Comparison of ENCODE assay signal across 8 mouse cellular contexts in the genomic region with DNA sequence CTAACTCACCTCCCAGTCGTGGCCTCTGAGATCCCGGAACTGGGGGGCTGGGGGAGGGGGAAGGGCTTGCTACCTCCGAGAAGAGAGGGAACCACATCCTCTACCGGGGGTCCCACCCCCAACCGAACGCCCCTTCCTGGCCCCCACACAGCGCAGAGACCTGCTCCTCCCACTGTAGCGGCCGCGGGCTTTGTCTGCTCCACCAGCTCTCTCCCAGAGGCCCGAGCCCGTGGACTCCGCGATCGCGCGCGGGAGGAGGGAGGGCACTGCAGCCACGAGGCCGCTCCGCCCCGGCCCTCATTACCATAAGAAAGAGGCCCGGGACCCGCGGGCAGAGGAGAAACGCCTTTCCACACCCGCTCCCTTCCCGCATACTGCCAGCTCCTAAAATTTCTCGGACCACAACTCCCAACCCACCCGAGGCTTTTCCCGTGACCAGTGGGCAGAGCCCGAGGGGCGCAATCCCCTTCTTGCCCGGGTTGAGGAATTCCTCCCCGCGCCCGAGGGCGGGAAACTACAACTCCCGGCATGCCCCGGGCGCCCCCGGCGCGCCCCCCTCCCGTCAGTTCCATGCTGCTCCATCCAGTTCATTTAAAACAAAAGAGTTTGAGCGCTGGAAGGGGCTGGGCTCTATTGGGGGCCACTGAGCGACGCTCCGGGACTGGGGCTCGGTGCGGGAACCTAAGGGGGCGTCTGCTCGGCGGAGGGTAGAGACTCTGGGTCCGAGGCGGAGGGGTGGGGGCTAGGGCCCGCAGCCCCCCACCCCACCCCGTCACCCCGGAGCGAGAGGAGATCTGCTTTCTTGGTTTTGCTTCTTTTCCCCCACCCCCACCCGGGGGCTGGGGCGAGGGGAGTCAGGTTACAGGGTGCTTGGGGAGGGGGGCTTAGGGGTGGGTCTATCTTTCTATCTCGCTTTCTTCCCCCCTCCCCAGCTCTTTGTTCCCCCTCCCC. TPM values are rescaled to one million over a fixed set of nuclear protein-coding genes. Genes with fewer than 3 reads are reported as not detected.
DNase-seq lines count a peak whose midpoint lies in the region; ATAC-seq and TF ChIP-seq lines count a peak whose summit lies in the region.

No protein-coding gene starts in this region.

- no peak for TF ChIP-seq CTCF in brain, embryonic 14.5 days (IDR thresholded peaks at IDR 0.05; ENCODE audit: borderline replicate concordance, extremely low read depth, insufficient read depth, insufficient read length)
- no peak for TF ChIP-seq CTCF in liver, embryonic 14.5 days (IDR thresholded peaks at IDR 0.05; ENCODE audit: low read depth)
- TF ChIP-seq CTCF in stomach, postnatal 0 days (IDR thresholded peaks at IDR 0.05; ENCODE audit: low read depth), result no peak

- H3K4me2 ChIP-seq in heart, embryonic 14.5 days (ENCODE audit: low read length), result peak overlapping the region; percentile 68
- H3K4me2 ChIP-seq in liver, embryonic 14.5 days (ENCODE audit: low read depth), result peak overlapping the region; percentile 99
- H3K4me2 ChIP-seq in neural tube, embryonic 11.5 days (ENCODE audit: low read depth), result peak overlapping the region; percentile 66
- H3K4me2 ChIP-seq in stomach, postnatal 0 days (replicated peaks; ENCODE audit: low read depth), result peak overlapping the region; percentile 92

- peak; percentile 85 for DNase-seq in CD4-positive helper T cell, adult 2 months (ENCODE audit: low read depth, low spot score)
- peak; percentile 97 for DNase-seq in brain, embryonic 14.5 days (ENCODE audit: low read depth)
- DNase-seq in kidney, postnatal 14 days, result peak; percentile 92
- DNase-seq in liver, embryonic 14.5 days (ENCODE audit: low read depth in 3 of 3, low spot score in 3 of 3), result peak in 2 of 3 experiments; percentile 50 to 56
- DNase-seq in neural tube, embryonic 11.5 days (ENCODE audit: low spot score), result peak; percentile 95
- DNase-seq in stomach, postnatal 0 days (ENCODE audit: low spot score), result peak; percentile 91

- no peaks in the 10 kb centered on the region for H3K9me3 ChIP-seq in heart, embryonic 14.5 days (ENCODE audit: control insufficient read depth, low read length)
- H3K9me3 ChIP-seq in liver, embryonic 14.5 days (ENCODE audit: control insufficient read depth, low read length), result no peaks in the 10 kb centered on the region
- H3K9me3 ChIP-seq in neural tube, embryonic 11.5 days (ENCODE audit: control insufficient read depth, low read length), result no peaks in the 10 kb centered on the region
- no peaks in the 10 kb centered on the region for H3K9me3 ChIP-seq in stomach, postnatal 0 days (ENCODE audit: control insufficient read depth, low read length)

- peak overlapping the region; percentile 87 to 92 for H3K27ac ChIP-seq in heart, embryonic 14.5 days (replicated peaks in 1 of 2; ENCODE audit: control insufficient read depth in 1 of 2, insufficient read depth in 1 of 2, low read depth in 2 of 2, low read length in 2 of 2)
- H3K27ac ChIP-seq in liver, embryonic 14.5 days, result no peak overlapping the region
- peak overlapping the region; percentile 93 for H3K27ac ChIP-seq in neural tube, embryonic 11.5 days (ENCODE audit: low read depth, low read length)
- peak overlapping the region; percentile 88 for H3K27ac ChIP-seq in stomach, postnatal 0 days (replicated peaks)

- H3K4me3 ChIP-seq in heart, embryonic 14.5 days (ENCODE audit: control insufficient read depth in 1 of 2, insufficient read depth in 1 of 2, low read depth in 1 of 2, low read length in 2 of 2), result peak overlapping the region; percentile 90 to 93
- H3K4me3 ChIP-seq in liver, embryonic 14.5 days (ENCODE audit: insufficient read depth in 1 of 2, low read depth in 2 of 2, low read length in 2 of 2), result peak overlapping the region; percentile 77 to 92
- peak overlapping the region; percentile 80 for H3K4me3 ChIP-seq in neural tube, embryonic 11.5 days (ENCODE audit: low read depth, low read length)
- peak overlapping the region; percentile 77 for H3K4me3 ChIP-seq in stomach, postnatal 0 days (ENCODE audit: low read depth, low read length)

- H3K36me3 ChIP-seq in heart, embryonic 14.5 days (ENCODE audit: control insufficient read depth, insufficient read depth, low read length), result peaks cover 16% of the 10 kb centered on the region
- no peaks in the 10 kb centered on the region for H3K36me3 ChIP-seq in liver, embryonic 14.5 days (replicated peaks; ENCODE audit: control insufficient read depth, insufficient read depth, low read depth)
- H3K36me3 ChIP-seq in neural tube, embryonic 11.5 days (ENCODE audit: control insufficient read depth, insufficient read depth, low read length), result peaks cover 4% of the 10 kb centered on the region
- H3K36me3 ChIP-seq in stomach, postnatal 0 days (ENCODE audit: control insufficient read depth, insufficient read depth, low read length), result no peaks in the 10 kb centered on the region

- no peak for TF ChIP-seq EP300 in liver, embryonic 14.5 days (IDR thresholded peaks at IDR 0.05; ENCODE audit: low read depth)
- TF ChIP-seq EP300 in stomach, postnatal 0 days (optimal IDR thresholded peaks at IDR 0.05), result peak; percentile 4

- H3K4me1 ChIP-seq in heart, embryonic 14.5 days (ENCODE audit: control insufficient read depth in 2 of 2, insufficient read depth in 2 of 2, low read length in 2 of 2), result peaks cover 49 to 63% of the 10 kb centered on the region in 2 experiments
- H3K4me1 ChIP-seq in liver, embryonic 14.5 days (replicated peaks; ENCODE audit: control insufficient read depth in 2 of 2, insufficient read depth in 2 of 2, low read length in 1 of 2), result peaks cover 7 to 14% of the 10 kb centered on the region in 2 experiments; a peak in 3 of 4 replicates
- peaks cover 45% of the 10 kb centered on the region for H3K4me1 ChIP-seq in neural tube, embryonic 11.5 days (ENCODE audit: control insufficient read depth, insufficient read depth, low read length)
- H3K4me1 ChIP-seq in stomach, postnatal 0 days (replicated peaks; ENCODE audit: control insufficient read depth, insufficient read depth), result peaks cover 7% of the 10 kb centered on the region; the same call in 1 of the 2 replicates

- H3K27me3 ChIP-seq in heart, embryonic 14.5 days (ENCODE audit: control insufficient read depth, insufficient read depth, low read length), result no peaks in the 10 kb centered on the region
- H3K27me3 ChIP-seq in liver, embryonic 14.5 days (ENCODE audit: control insufficient read depth, insufficient read depth, low read length), result peaks cover 6% of the 10 kb centered on the region
- no peaks in the 10 kb centered on the region for H3K27me3 ChIP-seq in neural tube, embryonic 11.5 days (ENCODE audit: control insufficient read depth, insufficient read depth, low read length)
- H3K27me3 ChIP-seq in stomach, postnatal 0 days (ENCODE audit: control insufficient read depth, insufficient read depth, low read length), result no peaks in the 10 kb centered on the region

- peak; percentile 52; the same call in 1 of the 2 replicates for ATAC-seq in erythroid progenitor cell, adult 5-6 weeks (replicated peaks; ENCODE audit: low FRiP score, poor library complexity, severe bottlenecking)
- ATAC-seq in heart, embryonic 14.5 days (ENCODE audit: insufficient number of reproducible peaks, insufficient read depth, low FRiP score, low read depth), result peak; percentile 75
- peak; percentile 62 for ATAC-seq in liver, embryonic 14.5 days (ENCODE audit: insufficient read depth)
- peak; percentile 80 for ATAC-seq in neural tube, embryonic 11.5 days (ENCODE audit: insufficient read depth, low FRiP score, low TSS enrichment)
- peak; percentile 73 for ATAC-seq in stomach, postnatal 0 days (ENCODE audit: low FRiP score, low TSS enrichment)

- WGBS in heart, embryonic 14.5 days, result under 1% methylated on average over 55 of the region's 63 CpGs
- under 1% methylated on average over 54 of the region's 63 CpGs for WGBS in liver, embryonic 14.5 days (ENCODE audit: insufficient replicate concordance)
- under 1% methylated on average over 55 of the region's 63 CpGs for WGBS in neural tube, embryonic 11.5 days
- WGBS in stomach, postnatal 0 days, result 1% methylated on average over 54 of the region's 63 CpGs

- TF ChIP-seq POLR2A in brain, embryonic 14.5 days (IDR thresholded peaks at IDR 0.05; ENCODE audit: borderline replicate concordance, extremely low read depth, insufficient read depth, insufficient read length, poor library complexity, severe bottlenecking), result peak; percentile 49; the same call in 1 of the 2 replicates

- peak overlapping the region; percentile 95 for H3K9ac ChIP-seq in heart, embryonic 14.5 days (ENCODE audit: low read length)
- peak overlapping the region; percentile 64 for H3K9ac ChIP-seq in liver, embryonic 14.5 days (replicated peaks)
- H3K9ac ChIP-seq in neural tube, embryonic 11.5 days (ENCODE audit: low read length), result peak overlapping the region; percentile 97
- H3K9ac ChIP-seq in stomach, postnatal 0 days (ENCODE audit: low read length), result peak overlapping the region; percentile 77

RNA-seq across cellular contexts. Expression of gene Mex3a, which starts 0.6 kb away (rescaled TPM):
- 93.2 and 103 TPM in 2 replicates for polyA plus RNA-seq in brain, embryonic 14.5 days (2012; rRNA removed)
- total RNA-seq in erythroid progenitor cell, adult 5-6 weeks (2015; ENCODE audit: low replicate concordance), result 0.42 TPM in 1 of 2 replicates, not detected in the other
- 0.08 and 0.26 TPM in 2 replicates for total RNA-seq in erythroid progenitor cell, adult 5-6 weeks (2017; ENCODE audit: low replicate concordance)
- polyA plus RNA-seq in heart, embryonic 14.5 days (2014; fragmentation: Nextera tagmentation; extraction: Ambion mirVana), result 9.0 and 11.0 TPM in 2 replicates
- polyA plus RNA-seq in liver, embryonic 14.5 days (2012; rRNA removed), result 1.1 and 1.3 TPM in 2 replicates
- polyA plus RNA-seq in liver, embryonic 14.5 days (2014; fragmentation: Nextera tagmentation; extraction: Ambion mirVana), result 0.74 and 0.82 TPM in 2 replicates
- 42.0 and 43.6 TPM in 2 replicates for polyA plus RNA-seq in neural tube, embryonic 11.5 days (2014; fragmentation: Nextera tagmentation; extraction: Ambion mirVana)
- 3.3 and 3.4 TPM in 2 replicates for polyA plus RNA-seq in stomach, postnatal 0 days (2015; fragmentation: Nextera tagmentation; extraction: Ambion mirVana)

RNA-seq across cellular contexts. Expression of gene Rab25, which starts 16.5 kb away (rescaled TPM):
- polyA plus RNA-seq in brain, embryonic 14.5 days (2012; rRNA removed), result 1.7 and 2.4 TPM in 2 replicates
- total RNA-seq in erythroid progenitor cell, adult 5-6 weeks (2015; ENCODE audit: low replicate concordance), result not detected in 2 replicates
- not detected in 2 replicates for total RNA-seq in erythroid progenitor cell, adult 5-6 weeks (2017; ENCODE audit: low replicate concordance)
- polyA plus RNA-seq in heart, embryonic 14.5 days (2014; fragmentation: Nextera tagmentation; extraction: Ambion mirVana), result 0.30 TPM in 1 of 2 replicates, not detected in the other
- 0.39 and 0.52 TPM in 2 replicates for polyA plus RNA-seq in liver, embryonic 14.5 days (2012; rRNA removed)
- 0.25 TPM in 1 of 2 replicates, not detected in the other for polyA plus RNA-seq in liver, embryonic 14.5 days (2014; fragmentation: Nextera tagmentation; extraction: Ambion mirVana)
- polyA plus RNA-seq in neural tube, embryonic 11.5 days (2014; fragmentation: Nextera tagmentation; extraction: Ambion mirVana), result 0.70 and 0.78 TPM in 2 replicates
- 252 and 271 TPM in 2 replicates for polyA plus RNA-seq in stomach, postnatal 0 days (2015; fragmentation: Nextera tagmentation; extraction: Ambion mirVana)

RNA-seq across cellular contexts. Expression of gene Lamtor2, which starts 21.3 kb away (rescaled TPM):
- polyA plus RNA-seq in brain, embryonic 14.5 days (2012; rRNA removed), result 121 and 122 TPM in 2 replicates
- 9.0 and 12.6 TPM in 2 replicates for total RNA-seq in erythroid progenitor cell, adult 5-6 weeks (2015; ENCODE audit: low replicate concordance)
- total RNA-seq in erythroid progenitor cell, adult 5-6 weeks (2017; ENCODE audit: low replicate concordance), result 7.7 and 23.3 TPM in 2 replicates
- 75.6 and 87.5 TPM in 2 replicates for polyA plus RNA-seq in heart, embryonic 14.5 days (2014; fragmentation: Nextera tagmentation; extraction: Ambion mirVana)
- polyA plus RNA-seq in liver, embryonic 14.5 days (2012; rRNA removed), result 63.1 and 73.1 TPM in 2 replicates
- 60.5 and 62.0 TPM in 2 replicates for polyA plus RNA-seq in liver, embryonic 14.5 days (2014; fragmentation: Nextera tagmentation; extraction: Ambion mirVana)
- 82.1 and 98.4 TPM in 2 replicates for polyA plus RNA-seq in neural tube, embryonic 11.5 days (2014; fragmentation: Nextera tagmentation; extraction: Ambion mirVana)
- polyA plus RNA-seq in stomach, postnatal 0 days (2015; fragmentation: Nextera tagmentation; extraction: Ambion mirVana), result 154 and 157 TPM in 2 replicates

RNA-seq across cellular contexts. Expression of gene Lmna, which starts 21.9 kb away (rescaled TPM):
- 33.2 and 39.5 TPM in 2 replicates for polyA plus RNA-seq in brain, embryonic 14.5 days (2012; rRNA removed)
- total RNA-seq in erythroid progenitor cell, adult 5-6 weeks (2015; ENCODE audit: low replicate concordance), result 31.7 and 48.2 TPM in 2 replicates
- 182 and 260 TPM in 2 replicates for total RNA-seq in erythroid progenitor cell, adult 5-6 weeks (2017; ENCODE audit: low replicate concordance)
- polyA plus RNA-seq in heart, embryonic 14.5 days (2014; fragmentation: Nextera tagmentation; extraction: Ambion mirVana), result 76.7 and 84.1 TPM in 2 replicates
- polyA plus RNA-seq in liver, embryonic 14.5 days (2012; rRNA removed), result 45.2 and 58.7 TPM in 2 replicates
- polyA plus RNA-seq in liver, embryonic 14.5 days (2014; fragmentation: Nextera tagmentation; extraction: Ambion mirVana), result 115 and 132 TPM in 2 replicates
- 16.1 and 17.4 TPM in 2 replicates for polyA plus RNA-seq in neural tube, embryonic 11.5 days (2014; fragmentation: Nextera tagmentation; extraction: Ambion mirVana)
- 250 and 267 TPM in 2 replicates for polyA plus RNA-seq in stomach, postnatal 0 days (2015; fragmentation: Nextera tagmentation; extraction: Ambion mirVana)

RNA-seq across cellular contexts. Expression of gene Ubqln4, which starts 21.9 kb away (rescaled TPM):
- 108 and 113 TPM in 2 replicates for polyA plus RNA-seq in brain, embryonic 14.5 days (2012; rRNA removed)
- total RNA-seq in erythroid progenitor cell, adult 5-6 weeks (2015; ENCODE audit: low replicate concordance), result 8.6 and 10.1 TPM in 2 replicates
- total RNA-seq in erythroid progenitor cell, adult 5-6 weeks (2017; ENCODE audit: low replicate concordance), result 6.3 and 7.6 TPM in 2 replicates
- 37.4 and 37.5 TPM in 2 replicates for polyA plus RNA-seq in heart, embryonic 14.5 days (2014; fragmentation: Nextera tagmentation; extraction: Ambion mirVana)
- 22.7 and 27.2 TPM in 2 replicates for polyA plus RNA-seq in liver, embryonic 14.5 days (2012; rRNA removed)
- polyA plus RNA-seq in liver, embryonic 14.5 days (2014; fragmentation: Nextera tagmentation; extraction: Ambion mirVana), result 17.9 and 20.9 TPM in 2 replicates
- polyA plus RNA-seq in neural tube, embryonic 11.5 days (2014; fragmentation: Nextera tagmentation; extraction: Ambion mirVana), result 80.2 and 84.0 TPM in 2 replicates
- 19.5 and 21.8 TPM in 2 replicates for polyA plus RNA-seq in stomach, postnatal 0 days (2015; fragmentation: Nextera tagmentation; extraction: Ambion mirVana)

Comparison
In these comparisons a context has a peak if more than half of its experiments do, and no peak if none do; other contexts are left out.
1. RNA of gene Rab25, which starts 16.5 kb away (polyA plus RNA-seq): 252 to 271 TPM in stomach, postnatal 0 days; 1.7 to 2.4 TPM in brain, embryonic 14.5 days, 0.70 to 0.78 TPM in neural tube, embryonic 11.5 days, 0.25 to 0.52 TPM in liver, embryonic 14.5 days and 0.30 TPM in heart, embryonic 14.5 days; every median in the first group is over 10 times any median in the second.
2. Peak in every context shown above with its lines, with median percentiles within 50 percentile points of each other: DNase-seq, ATAC-seq, H3K4me2 ChIP-seq, H3K4me3 ChIP-seq and H3K9ac ChIP-seq.